In the genomic region with DNA sequence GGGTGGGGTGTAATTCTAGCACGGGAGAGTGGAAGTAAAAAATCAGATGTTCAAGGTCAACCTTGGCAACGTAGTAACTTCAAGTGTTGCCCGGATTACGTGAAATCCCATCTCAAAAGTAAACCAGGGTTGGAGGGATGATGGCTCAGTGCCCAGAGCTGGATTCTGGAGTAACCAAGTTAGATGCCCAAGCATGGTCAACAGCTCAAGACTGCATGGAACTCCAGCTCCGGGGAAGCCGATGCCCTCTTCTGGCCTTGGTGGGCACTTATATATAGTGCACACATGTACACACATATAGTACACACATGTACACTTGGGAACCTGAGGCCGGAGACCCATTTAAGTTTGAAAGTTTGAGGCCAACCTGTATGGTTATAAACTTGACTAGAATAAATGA, we compare ENCODE assay signal across 18 mouse cellular contexts. TPM values are rescaled to one million over a fixed set of nuclear protein-coding genes. Genes with fewer than 3 reads are reported as not detected.
DNase-seq lines count a peak whose midpoint lies in the region; ATAC-seq and TF ChIP-seq lines count a peak whose summit lies in the region.
"Had no signal": no experiment of that assay in that cellular context is flagged by ENCODE, and none has a peak within 500 bp of the region (broad histone marks: within the 10 kb centered on the region; RNA-seq: fewer than 3 reads in every experiment).

No protein-coding gene starts in this region.

- H3K4me3 ChIP-seq in ES-Bruce4 (ENCODE audit: low read depth, low read length), result no peak overlapping the region; the same call in 1 of the 2 replicates
- H3K4me3 ChIP-seq in limb, embryonic 11.5 days (ENCODE audit: low read depth, low read length), result no peak overlapping the region

- H3K9me3 ChIP-seq in ES-Bruce4 (replicated peaks; ENCODE audit: control insufficient read depth, insufficient read depth, low read length, poor library complexity, severe bottlenecking), result no peaks in the 10 kb centered on the region
- no peaks in the 10 kb centered on the region for H3K9me3 ChIP-seq in limb, embryonic 11.5 days (ENCODE audit: control insufficient read depth, low read length)
- H3K9me3 ChIP-seq: kidney, embryonic 15.5 days; limb, embryonic 12.5 days; neural tube, embryonic 15.5 days had no signal

- no peaks in the 10 kb centered on the region for H3K27me3 ChIP-seq in ES-Bruce4 (ENCODE audit: control insufficient read depth, insufficient read depth, low read length, poor library complexity, severe bottlenecking)
- H3K27me3 ChIP-seq in limb, embryonic 11.5 days (ENCODE audit: control insufficient read depth, insufficient read depth, low read length), result no peaks in the 10 kb centered on the region
- H3K27me3 ChIP-seq: kidney, embryonic 15.5 days; limb, embryonic 12.5 days; neural tube, embryonic 15.5 days had no signal

- no peak for ATAC-seq in limb, embryonic 11.5 days (ENCODE audit: insufficient number of reproducible peaks, low FRiP score, low TSS enrichment, low read depth)
- ATAC-seq: CD4-positive, CD25-positive, alpha-beta regulatory T cell, adult 4 months; hindbrain, embryonic 16.5 days had no signal

- H3K27ac ChIP-seq in ES-Bruce4 (ENCODE audit: insufficient read depth, low read length), result peak overlapping the region; percentile 99
- H3K27ac ChIP-seq in limb, embryonic 11.5 days (replicated peaks; ENCODE audit: low read depth, low read length), result no peak overlapping the region
- H3K27ac ChIP-seq: kidney, embryonic 15.5 days; limb, embryonic 12.5 days; neural tube, embryonic 15.5 days had no signal

- no peak for TF ChIP-seq POLR2A in ES-Bruce4 (IDR thresholded peaks at IDR 0.05; ENCODE audit: insufficient read depth, low read length)

- H3K4me1 ChIP-seq in ES-Bruce4 (ENCODE audit: control insufficient read depth, insufficient read depth, low read length), result peaks cover 5% of the 10 kb centered on the region
- H3K4me1 ChIP-seq in limb, embryonic 11.5 days (ENCODE audit: control insufficient read depth, insufficient read depth, low read length), result peaks cover 12% of the 10 kb centered on the region

- no peaks in the 10 kb centered on the region; the same call in 1 of the 2 replicates for H3K36me3 ChIP-seq in ES-Bruce4 (ENCODE audit: control insufficient read depth, insufficient read depth, low read length, poor library complexity, severe bottlenecking)
- no peaks in the 10 kb centered on the region for H3K36me3 ChIP-seq in limb, embryonic 11.5 days (ENCODE audit: control insufficient read depth, insufficient read depth, low read length)
- H3K36me3 ChIP-seq: neural tube, embryonic 15.5 days had no signal

- WGBS in limb, embryonic 11.5 days, result 96% methylated on average over 7 of the region's 7 CpGs

- no peak for TF ChIP-seq EP300 in ES-Bruce4 (IDR thresholded peaks at IDR 0.05; ENCODE audit: insufficient read depth, low read depth, low read length)

- H3K9ac ChIP-seq in ES-Bruce4 (ENCODE audit: low read depth, poor library complexity, severe bottlenecking), result peak overlapping the region; percentile 51
- H3K9ac ChIP-seq in limb, embryonic 11.5 days (ENCODE audit: low read length), result no peak overlapping the region
- H3K9ac ChIP-seq: kidney, embryonic 15.5 days; limb, embryonic 12.5 days had no signal

- peak; percentile 18 for TF ChIP-seq CTCF in ES-Bruce4 (IDR thresholded peaks at IDR 0.05; ENCODE audit: low read depth, low read length)

- DNase-seq in kidney, adult 11 months, result peak; percentile 11
- no peak for DNase-seq in kidney, postnatal 14 days
- DNase-seq in 416B (ENCODE audit: low read depth), result peak; percentile 57
- DNase-seq in limb, embryonic 11.5 days (ENCODE audit: low spot score), result no peak
- DNase-seq in frontal cortex, postnatal 36 days (ENCODE audit: low spot score in 2 of 2), result no peak
- no peak for DNase-seq in Muller cell, postnatal 12 days (ENCODE audit: inconsistent ontology term)
- DNase-seq in cerebellum, adult 11 months, result no peak
- DNase-seq: cerebellum, postnatal 25 days; gastrocnemius, postnatal 36 days; heart, postnatal 36 days; thymus, postnatal 36 days had no signal

- H3K4me2 ChIP-seq in limb, embryonic 11.5 days (ENCODE audit: low read depth, severe bottlenecking), result peak overlapping the region; percentile 70; the same call in 1 of the 2 replicates

RNA-seq across cellular contexts. Expression of a gene that starts 2.2 kb away (rescaled TPM):
- 79.9 and 90.4 TPM in 2 replicates for polyA plus RNA-seq in ES-Bruce4 (2011; ENCODE audit: insufficient read depth, insufficient read length, low read depth, missing spikeins)
- polyA plus RNA-seq in limb, embryonic 11.5 days (2014; fragmentation: Nextera tagmentation; extraction: Ambion mirVana), result 61.4 and 62.3 TPM in 2 replicates

RNA-seq across cellular contexts. Expression of a gene that starts 28.0 kb away (rescaled TPM):
- 123 and 125 TPM in 2 replicates for polyA plus RNA-seq in ES-Bruce4 (2011; ENCODE audit: insufficient read depth, insufficient read length, low read depth, missing spikeins)
- polyA plus RNA-seq in limb, embryonic 11.5 days (2014; fragmentation: Nextera tagmentation; extraction: Ambion mirVana), result 146 and 160 TPM in 2 replicates

RNA-seq across cellular contexts. Expression of a gene that starts 34.5 kb away (rescaled TPM):
- polyA plus RNA-seq in ES-Bruce4 (2011; ENCODE audit: insufficient read depth, insufficient read length, low read depth, missing spikeins), result 0.20 and 0.31 TPM in 2 replicates
- 0.29 and 0.30 TPM in 2 replicates for polyA plus RNA-seq in limb, embryonic 11.5 days (2014; fragmentation: Nextera tagmentation; extraction: Ambion mirVana)
- polyA plus RNA-seq: embryonic facial prominence, embryonic 11.5 days had no signal

RNA-seq across cellular contexts. Expression of a gene that starts 35.3 kb away (rescaled TPM):
- polyA plus RNA-seq in ES-Bruce4 (2011; ENCODE audit: insufficient read depth, insufficient read length, low read depth, missing spikeins), result 21.4 and 23.8 TPM in 2 replicates
- 1.3 and 1.8 TPM in 2 replicates for polyA plus RNA-seq in limb, embryonic 11.5 days (2014; fragmentation: Nextera tagmentation; extraction: Ambion mirVana)

RNA-seq across cellular contexts. Expression of a gene that starts 47.7 kb away (rescaled TPM):
- 29.4 and 30.0 TPM in 2 replicates for polyA plus RNA-seq in ES-Bruce4 (2011; ENCODE audit: insufficient read depth, insufficient read length, low read depth, missing spikeins)
- polyA plus RNA-seq in limb, embryonic 11.5 days (2014; fragmentation: Nextera tagmentation; extraction: Ambion mirVana), result 32.1 and 33.8 TPM in 2 replicates

Comparison
In these comparisons a context has a peak if more than half of its experiments do, and no peak if none do; other contexts are left out.
1. DNase-seq: peak in kidney, adult 11 months (single experiment) and 416B (single experiment); none in kidney, postnatal 14 days (single experiment), limb, embryonic 11.5 days (single experiment), frontal cortex, postnatal 36 days (0 of 2), Muller cell, postnatal 12 days (single experiment) and cerebellum, adult 11 months (single experiment).